Mouse (Mus musculus) erythroid progenitor cell, adult 5-6 weeks (primary cell): ENCODE data around the gene Ascc1. TPM values are rescaled to one million over a fixed set of nuclear protein-coding genes. Genes with fewer than 3 reads are reported as not detected.
"Not testable (repeated sequence)": the region's sequence is repeated elsewhere in the genome, so short reads cannot be mapped to it uniquely, and the experiment has no call there.

Experiments used
- ATAC-seq: replicated peaks from 2 replicates; pipeline ENCODE4 v1.8.0; 2016; ENCODE audit warnings: moderate number of reproducible peaks, mild to moderate bottlenecking, moderate TSS enrichment, inconsistent platforms; ENCODE audit not compliant: poor library complexity, low FRiP score, severe bottlenecking
- total RNA-seq, 2 experiments: library from RNA; stranded (forward) in 1 of 2; stranded (reverse) in 1 of 2; fragments of 150-400 nt in 1 of 2; fragments of 186-747, 209-891 nt in 1 of 2; gene quantifications; 2 replicates each; pipeline versions ENCODE4 v1.2.3 to v1.2.4; 2015 to 2017; ENCODE audit warnings: low replicate concordance in 2 of 2

The Ascc1 gene
- total RNA-seq, 2 experiments from 2014 or later: 11.3 to 22.6 TPM

GRCm38 (mm10) chr10:59974786-59975185, 27.8 kb upstream of the Ascc1 start:
- ATAC-seq: no peak

GRCm38 (mm10) chr10:59977141-59977540, 25.5 kb upstream of the Ascc1 start:
- no peak for ATAC-seq

GRCm38 (mm10) chr10:59977715-59978343, 24.8 kb upstream of the Ascc1 start:
- no peak for ATAC-seq

- no peak for ATAC-seq
These were observed 24.2 kb upstream of the Ascc1 start for GRCm38 (mm10) chr10:59978401-59978800.

GRCm38 (mm10) chr10:59978873-59979743, 23.5 kb upstream of the Ascc1 start:
- 0 out of 2 replicates have a peak, but pooled peaks have one; percentile 17 for ATAC-seq

GRCm38 (mm10) chr10:59980815-59981244, 21.8 kb upstream of the Ascc1 start:
- ATAC-seq: no peak

GRCm38 (mm10) chr10:59981336-59981735, 21.3 kb upstream of the Ascc1 start:
- no peak for ATAC-seq

- no peak for ATAC-seq
These were observed 20.8 kb upstream of the Ascc1 start for GRCm38 (mm10) chr10:59981792-59982191.

- ATAC-seq: no peak
These were observed 20.2 kb upstream of the Ascc1 start for GRCm38 (mm10) chr10:59982379-59982873.

GRCm38 (mm10) chr10:59988036-59988435, 14.6 kb upstream of the Ascc1 start:
- ATAC-seq: no peak

- no peak for ATAC-seq
These were observed 12.2 kb upstream of the Ascc1 start for GRCm38 (mm10) chr10:59990393-59990792.

GRCm38 (mm10) chr10:59991262-59991880, 11.2 kb upstream of the Ascc1 start:
- no peak for ATAC-seq

GRCm38 (mm10) chr10:59992024-59992423, 10.6 kb upstream of the Ascc1 start:
- no peak for ATAC-seq

GRCm38 (mm10) chr10:59993813-59994212, 8.8 kb upstream of the Ascc1 start:
- ATAC-seq: not testable (repeated sequence)

GRCm38 (mm10) chr10:59995889-59996288, 6.7 kb upstream of the Ascc1 start:
- ATAC-seq: no peak

GRCm38 (mm10) chr10:59997591-59997990, 5.0 kb upstream of the Ascc1 start:
- ATAC-seq: peak; percentile 27; the same call in 1 of the 2 replicates

GRCm38 (mm10) chr10:59999057-59999456, 3.5 kb upstream of the Ascc1 start:
- ATAC-seq: no peak

GRCm38 (mm10) chr10:60001663-60002062, 942 bp upstream of the Ascc1 start:
- not testable (repeated sequence) for ATAC-seq

- peak; percentile 32 for ATAC-seq
These were observed 402 bp upstream of the Ascc1 start for GRCm38 (mm10) chr10:60002203-60002602.

GRCm38 (mm10) chr10:60003213-60003752, 678 bp downstream of the Ascc1 start:
- ATAC-seq: peak; percentile 30
